Mouse (Mus musculus) embryonic fibroblast, embryonic 13.5 days (primary cell): ENCODE measurements around the gene Rbp2.

Experiments used
- CTCF ChIP-seq: IDR thresholded peaks from 2 replicates; pipeline ENCODE4 v1.5.1; 2011; ENCODE audit warnings: mild to moderate bottlenecking, control low read depth, low read length, moderate library complexity, borderline replicate concordance; ENCODE audit not compliant: insufficient read depth
- POLR2A ChIP-seq: IDR thresholded peaks from 2 replicates; pipeline ENCODE4 v1.6.1; 2011; ENCODE audit warnings: low read depth, mild to moderate bottlenecking, control low read depth, low read length, moderate library complexity

- TF ChIP-seq POLR2A (no peak), CTCF (no peak)
These were observed 40.4 kb upstream of the Rbp2 start for GRCm38 (mm10) chr9:98445359-98446149.
